Mouse (Mus musculus): ENCODE results near the gene S100a16.

S100a16 gene

DNA sequence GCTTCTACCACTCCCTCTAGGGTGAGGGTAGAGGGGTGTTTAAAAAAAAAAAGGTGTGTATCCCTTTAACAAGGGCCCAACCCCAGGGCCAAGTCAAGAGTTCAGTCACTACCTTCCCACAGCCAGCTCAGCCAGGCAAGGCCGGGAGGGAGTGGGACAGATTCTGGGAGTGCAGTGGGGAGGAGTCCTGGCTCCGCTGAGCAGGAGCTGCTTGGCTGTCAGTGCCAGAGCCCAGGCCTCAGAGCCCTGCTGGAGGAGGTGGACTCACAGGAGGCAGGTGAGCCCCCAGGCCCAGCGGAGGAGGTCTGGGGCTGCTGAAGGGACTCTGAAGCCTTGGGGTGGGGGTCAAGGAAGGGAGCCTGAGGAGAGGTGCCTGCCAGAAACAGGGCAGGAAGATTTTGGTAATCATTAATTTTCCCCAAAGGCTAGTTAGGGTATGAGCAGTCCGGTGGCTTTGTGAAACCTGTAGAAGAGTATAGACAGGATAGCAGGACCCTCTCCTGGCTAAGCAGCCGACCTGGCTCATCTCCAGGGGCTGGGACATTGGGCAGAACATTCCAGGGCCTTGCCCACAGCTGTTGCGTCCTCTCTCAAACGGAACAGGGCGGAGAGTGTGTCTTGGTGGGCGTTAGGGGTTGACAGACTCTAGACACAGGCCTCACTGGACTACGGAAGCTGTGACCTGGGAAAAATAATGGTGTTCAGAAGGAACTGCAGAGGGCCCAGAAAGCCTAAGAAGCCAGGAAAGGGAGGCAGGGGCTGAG is at the start of gene S100a16:
TSS of gene S100a16 (plus strand) at position 114 of the 764 bp plus-strand sequence.
- peak; percentile 61 to 75 for DNase-seq

DNA sequence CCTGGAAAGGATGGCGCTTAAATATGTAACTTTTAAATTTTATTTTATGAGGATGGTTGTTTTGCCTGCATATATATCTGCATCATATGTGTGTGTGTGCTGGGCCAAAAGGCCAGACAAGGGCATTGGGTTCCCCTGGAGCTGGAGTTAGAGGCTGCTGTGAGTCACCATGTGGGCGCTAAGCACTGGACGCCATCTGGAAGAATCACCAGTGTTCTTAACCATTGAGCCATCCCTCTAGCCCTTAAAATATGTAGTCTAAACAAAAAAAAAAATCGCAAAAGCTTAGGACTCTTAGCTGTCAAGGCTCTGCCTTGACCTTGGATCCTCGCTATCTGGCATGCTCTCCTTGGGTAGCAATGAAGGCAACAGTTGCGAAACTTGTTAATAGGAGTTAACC is 48.5 kb upstream of the S100a16 start:
- no peak for DNase-seq

DNA sequence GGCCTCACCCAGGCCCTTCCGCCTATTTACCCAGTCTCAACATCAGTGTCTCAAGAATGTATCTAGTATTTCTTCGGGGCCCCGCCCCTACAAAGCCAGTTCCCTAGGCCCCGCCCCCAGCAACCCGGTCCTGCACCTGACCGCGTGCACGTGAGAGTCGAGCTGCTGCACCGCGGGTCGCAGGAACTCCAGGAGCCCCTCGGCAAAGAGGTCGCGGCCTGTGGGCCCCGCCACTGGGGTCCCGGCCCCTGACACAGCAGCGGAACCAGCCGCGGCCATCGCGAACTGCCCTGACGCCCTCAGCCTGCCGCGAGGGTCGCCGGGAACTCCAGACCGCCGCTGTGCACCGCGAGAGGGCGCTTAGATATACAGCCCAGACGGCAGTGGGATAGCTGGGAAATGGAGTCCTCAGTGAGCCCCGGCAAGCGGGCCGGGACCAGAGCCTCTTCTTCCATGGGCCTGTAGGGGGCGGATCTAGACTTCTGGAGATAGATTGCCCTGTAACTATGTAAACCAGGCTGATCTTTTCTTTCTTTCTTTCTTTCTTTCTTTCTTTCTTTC is 46.3 kb upstream of the S100a16 start, which contains the start of gene Snapin:
TSS of gene Snapin (minus strand) at position 338 of the 561 bp plus-strand sequence.
- DNase-seq, result peak; percentile 95 to 96

DNA sequence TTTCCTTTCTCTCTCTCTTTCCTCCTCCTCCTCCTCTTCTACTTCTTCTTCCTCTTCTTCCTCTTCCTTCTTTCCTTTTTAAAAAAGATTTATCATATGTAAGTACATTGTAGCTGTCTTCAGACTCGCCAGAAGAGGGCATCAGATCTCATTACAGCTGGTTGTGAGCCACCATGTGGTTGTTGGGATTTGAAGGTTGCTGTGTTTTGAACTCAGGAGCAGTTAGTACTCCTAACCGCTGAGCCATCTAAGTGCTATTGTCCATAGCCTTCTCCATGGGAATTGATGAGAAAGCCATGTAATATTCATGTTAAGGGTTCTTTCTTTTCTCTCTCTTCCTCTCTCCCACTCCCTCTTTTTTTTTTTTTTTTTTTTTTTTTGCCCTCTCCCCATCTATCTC is 45.7 kb upstream of the S100a16 start:
- peak in 1 of 2 experiments; percentile 44 for DNase-seq

DNA sequence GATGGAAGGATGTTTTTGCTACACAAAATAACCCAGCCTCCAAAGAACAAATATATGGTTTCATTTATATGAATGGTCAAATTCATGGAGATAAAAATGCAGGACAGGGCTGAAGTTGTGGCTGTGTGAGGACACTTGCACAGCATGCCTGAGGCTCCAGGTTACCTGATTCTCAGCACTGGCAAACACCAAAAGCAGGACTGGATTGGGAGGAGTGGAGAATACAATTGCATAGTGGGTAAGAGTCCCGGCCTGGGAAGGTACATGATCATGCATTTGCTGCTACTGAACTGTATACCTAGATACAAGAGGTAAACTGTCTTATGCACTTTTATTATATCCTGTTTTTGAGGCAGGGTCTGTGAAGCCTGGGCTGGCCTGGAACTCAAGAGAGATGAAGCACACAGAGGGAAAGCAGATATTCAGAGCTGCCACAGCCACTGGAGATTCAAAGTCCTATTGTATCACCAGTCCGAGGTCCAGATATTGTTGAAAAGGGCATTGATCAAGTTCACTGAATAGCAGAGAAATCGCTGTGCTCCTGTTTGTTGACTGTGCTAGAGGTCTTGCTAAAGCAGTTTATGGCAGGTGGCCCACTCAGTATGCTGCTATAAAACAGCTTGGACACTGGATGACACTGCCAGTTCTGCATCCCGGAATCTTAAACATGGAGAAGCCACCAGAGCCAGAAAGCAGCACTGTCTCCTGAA is 43.1 kb upstream of the S100a16 start:
- DNase-seq, result peak in 1 of 2 experiments; percentile 62

DNA sequence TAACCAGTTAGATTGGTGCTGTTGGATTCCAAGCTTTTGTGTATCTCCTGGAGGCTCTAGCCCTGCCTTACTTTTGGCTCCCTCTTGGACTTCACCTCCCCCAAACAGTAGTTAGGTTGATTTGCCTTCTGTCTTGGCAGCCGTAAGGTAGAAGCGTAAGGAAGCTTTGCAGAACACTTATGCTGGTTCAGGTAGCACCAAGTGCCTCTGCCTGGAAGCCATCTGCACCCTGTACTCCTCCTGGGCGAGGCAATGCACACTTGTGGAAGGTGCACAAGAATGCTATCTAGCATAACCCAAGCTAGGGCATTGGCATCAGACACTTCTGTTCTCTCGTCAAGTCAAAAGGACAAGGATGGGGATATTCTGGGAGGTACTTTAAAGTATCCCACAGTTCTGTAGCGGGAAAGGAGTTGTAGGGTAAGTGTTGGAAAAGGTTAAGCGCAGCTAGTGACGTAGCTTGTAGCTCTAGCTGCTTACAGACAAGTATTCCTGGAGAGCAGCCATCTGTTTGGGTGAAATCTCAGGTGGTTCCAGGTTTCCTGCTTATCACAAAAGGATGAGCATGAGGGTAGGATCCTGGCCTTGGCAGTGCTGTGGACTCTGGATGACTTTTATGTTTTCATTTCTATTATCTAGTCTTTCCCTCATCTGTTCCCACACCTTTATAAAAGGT is 41.1 kb upstream of the S100a16 start:
- DNase-seq, result no peak

GRCm38 (mm10) chr3:90497597-90497996 is 39.5 kb upstream of the S100a16 start:
- no peak for DNase-seq

GRCm38 (mm10) chr3:90503444-90503843 is 33.6 kb upstream of the S100a16 start:
- DNase-seq, result no peak

DNA sequence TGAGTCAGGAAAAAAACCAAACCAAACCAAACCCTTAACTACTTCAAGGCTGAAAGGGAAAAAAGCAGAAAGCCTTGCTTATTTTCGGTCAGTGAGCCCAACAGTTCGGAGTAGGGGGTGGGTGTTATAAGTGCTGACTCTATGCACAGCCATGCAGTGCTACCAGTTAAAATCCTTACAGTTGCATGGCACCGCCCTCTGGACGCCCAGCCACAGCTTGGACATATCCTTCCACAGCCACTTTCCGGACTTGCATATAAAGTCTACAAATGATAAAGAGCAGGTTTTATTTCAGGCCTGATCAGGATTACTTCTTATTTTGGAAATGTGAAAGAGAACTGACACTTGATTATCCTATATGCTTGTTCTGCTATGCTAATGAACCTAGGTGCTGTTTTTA is 31.8 kb upstream of the S100a16 start:
- DNase-seq, result no peak

DNA sequence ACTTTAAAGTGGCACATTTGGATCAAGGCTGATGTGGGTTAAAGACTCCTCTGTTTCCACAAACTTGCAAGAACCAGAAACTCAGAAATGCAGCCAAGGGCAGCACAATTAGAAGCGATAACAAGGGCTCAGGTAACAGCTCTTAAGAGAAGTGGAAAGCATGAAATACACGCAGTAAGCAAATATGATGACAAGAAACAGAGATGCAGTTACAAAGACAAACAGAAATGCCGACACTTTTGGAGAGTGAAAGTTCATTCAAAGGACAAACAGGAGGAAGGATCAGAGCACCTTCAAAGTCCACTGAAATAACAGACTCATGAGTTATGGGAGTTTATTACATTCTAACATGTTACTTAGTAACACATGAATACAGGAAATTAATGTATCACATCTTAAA is 30.7 kb upstream of the S100a16 start:
- no peak for DNase-seq

DNA sequence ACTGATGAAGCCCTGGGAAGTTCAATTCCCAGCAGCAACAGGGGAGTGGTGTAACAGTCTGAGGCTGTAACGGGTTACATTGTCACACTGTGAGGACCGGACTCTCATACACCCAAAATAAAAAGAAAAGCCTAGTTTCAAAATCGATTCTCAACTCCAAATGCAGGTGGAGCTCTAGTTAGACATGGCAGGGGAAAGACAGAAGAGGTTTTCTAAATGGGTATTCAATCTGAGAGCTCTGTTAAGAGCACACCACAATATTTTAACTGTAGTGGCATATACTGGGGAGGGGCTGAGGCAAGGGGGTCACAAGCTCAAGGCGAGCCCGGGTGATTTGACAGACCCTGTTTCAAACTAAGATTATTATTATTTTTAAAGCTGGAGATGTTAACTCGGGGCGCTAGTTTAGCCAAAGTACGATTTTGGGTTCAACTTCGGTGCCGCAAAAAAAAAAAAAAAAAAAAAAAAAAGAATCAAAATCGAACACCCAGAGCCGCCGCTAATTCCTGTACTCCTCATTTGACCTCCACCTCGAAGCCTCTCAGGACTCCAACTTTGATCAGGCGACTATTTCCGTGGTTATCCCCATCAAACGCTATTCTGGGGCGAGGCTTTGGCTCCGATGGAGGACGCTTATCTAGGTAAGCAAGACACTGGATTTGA is 28.6 kb upstream of the S100a16 start:
- no peak for DNase-seq

DNA sequence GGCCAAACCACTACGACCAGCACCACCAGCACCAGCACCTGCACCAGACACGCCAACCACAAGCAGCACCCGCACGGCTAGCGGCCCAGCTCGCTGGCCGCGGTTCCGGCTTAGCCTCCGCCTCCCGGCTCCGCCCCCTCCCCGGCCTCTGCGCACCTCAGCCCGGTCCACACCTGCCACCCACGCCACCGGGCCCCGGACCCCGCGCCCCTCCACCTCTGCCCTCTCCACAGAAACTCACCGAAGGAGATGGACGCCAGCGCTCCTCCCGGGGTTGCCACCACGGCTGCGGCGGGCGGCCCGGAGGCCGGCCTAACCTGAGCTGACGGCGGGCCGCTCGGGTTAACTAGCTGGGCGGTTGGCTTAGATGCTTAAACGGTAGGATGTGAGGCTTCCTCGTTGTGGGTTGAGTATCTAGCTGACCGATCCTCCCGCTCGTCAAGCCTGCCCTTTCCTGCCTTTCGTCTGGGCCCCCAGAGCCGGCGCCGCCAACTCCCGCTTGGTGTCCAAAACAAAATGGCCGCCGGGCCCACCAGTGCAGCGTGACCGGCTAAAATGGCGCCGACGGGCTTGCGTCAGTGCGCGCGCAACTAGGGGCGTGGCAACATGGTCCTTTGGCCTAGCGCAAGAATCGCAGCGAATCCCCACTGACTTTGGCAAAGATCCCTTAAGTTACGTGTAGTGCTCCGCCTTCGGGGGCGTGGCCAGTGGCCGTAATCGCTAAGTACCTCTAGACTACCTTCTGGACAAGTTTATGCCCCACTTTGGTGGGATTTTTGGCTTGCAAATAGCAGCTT is 27.9 kb upstream of the S100a16 start, which contains the start of gene Chtop:
TSS of gene Chtop (minus strand) at position 549 of the 797 bp plus-strand sequence.
- peak; percentile 99 to 100 for DNase-seq

DNA sequence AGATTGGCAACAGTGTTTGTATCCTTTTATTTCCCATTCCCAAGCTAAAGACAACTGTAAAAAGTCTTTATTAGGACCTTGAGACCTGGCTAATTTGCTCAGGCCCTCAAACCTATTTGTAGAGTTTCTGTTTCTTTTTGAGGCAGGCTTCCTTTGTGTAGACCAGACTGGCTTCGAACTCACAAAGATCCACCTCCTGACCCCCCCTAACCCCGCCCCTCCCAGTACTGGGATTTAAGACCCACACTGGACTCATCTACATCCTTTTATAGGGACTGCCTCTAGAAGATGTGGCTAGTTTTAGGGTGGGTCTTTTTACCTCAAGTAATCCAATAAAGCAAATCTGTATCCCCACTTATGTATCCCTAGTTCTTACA is 27.3 kb upstream of the S100a16 start:
- no peak for DNase-seq

- no peak for DNase-seq
Measured at GRCm38 (mm10) chr3:90512276-90512675, 24.8 kb upstream of the S100a16 start.

GRCm38 (mm10) chr3:90512948-90513642 is 24.0 kb upstream of the S100a16 start:
- DNase-seq, result no peak

DNA sequence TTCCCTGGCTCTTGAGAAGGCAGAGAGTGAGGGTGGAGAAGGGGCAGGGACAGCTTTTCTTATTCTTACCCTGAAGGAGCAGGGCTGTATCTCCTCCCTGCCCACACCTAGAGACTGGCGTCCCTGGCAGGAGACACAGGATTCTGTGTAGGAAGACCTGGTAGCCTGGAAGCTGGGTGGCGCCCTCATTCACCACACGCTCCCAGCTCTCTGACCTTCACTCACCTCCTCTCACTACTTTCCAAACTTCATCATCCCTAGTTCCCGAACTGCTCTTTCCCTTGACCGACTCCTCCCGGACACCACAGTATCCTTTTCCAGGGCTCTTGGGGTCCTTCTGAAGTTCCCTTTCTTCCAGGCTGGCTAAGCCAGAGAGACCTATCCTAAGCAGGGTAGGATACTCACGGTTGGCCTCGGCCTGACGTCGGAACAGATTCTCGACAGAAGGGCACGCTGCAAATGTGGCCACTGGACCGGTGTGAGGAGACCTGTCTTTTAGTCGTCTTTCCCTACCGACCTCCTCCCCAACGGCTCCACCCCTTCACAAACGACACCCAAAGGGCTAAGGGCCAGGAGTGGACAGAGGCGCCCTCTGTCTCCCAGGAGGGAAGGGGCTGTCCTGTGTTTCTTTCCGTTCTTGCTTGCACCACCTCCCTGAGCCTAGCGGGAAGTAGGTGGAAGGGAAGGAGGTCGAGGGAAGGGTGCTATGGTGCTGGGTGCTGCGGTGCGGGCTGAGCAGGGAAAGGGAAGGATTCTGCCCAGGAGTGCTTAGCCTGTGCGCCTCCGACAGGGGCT is 23.1 kb upstream of the S100a16 start, which contains the start of the genes S100a1 and S100a13:
TSS of gene S100a1 (minus strand) at position 597 of the 795 bp plus-strand sequence.
TSS of gene S100a13 (plus strand) at position 640 of the 795 bp plus-strand sequence.
- peak; percentile 46 to 61 for DNase-seq

GRCm38 (mm10) chr3:90514691-90515090 is 22.4 kb upstream of the S100a16 start:
- peak in 1 of 2 experiments; percentile 49 for DNase-seq

GRCm38 (mm10) chr3:90515242-90515641 is 21.8 kb upstream of the S100a16 start:
- no peak for DNase-seq

DNA sequence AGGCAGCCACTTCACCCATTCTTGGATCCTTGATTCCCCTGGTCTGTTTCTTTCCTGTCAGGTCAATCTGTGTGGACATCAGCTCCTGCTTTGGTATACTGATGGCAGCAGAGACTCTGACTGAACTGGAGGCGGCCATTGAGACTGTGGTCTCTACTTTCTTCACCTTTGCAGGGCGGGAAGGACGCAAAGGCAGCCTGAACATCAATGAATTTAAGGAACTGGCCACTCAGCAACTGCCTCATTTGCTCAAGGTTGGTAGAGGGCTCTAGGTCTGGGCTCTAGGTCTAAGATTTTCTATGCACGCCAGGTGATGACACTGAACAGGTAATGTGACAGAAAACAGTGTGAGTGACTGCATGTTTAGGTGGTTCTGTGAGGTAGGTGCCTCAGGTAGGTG is 21.3 kb upstream of the S100a16 start:
- no peak for DNase-seq

DNA sequence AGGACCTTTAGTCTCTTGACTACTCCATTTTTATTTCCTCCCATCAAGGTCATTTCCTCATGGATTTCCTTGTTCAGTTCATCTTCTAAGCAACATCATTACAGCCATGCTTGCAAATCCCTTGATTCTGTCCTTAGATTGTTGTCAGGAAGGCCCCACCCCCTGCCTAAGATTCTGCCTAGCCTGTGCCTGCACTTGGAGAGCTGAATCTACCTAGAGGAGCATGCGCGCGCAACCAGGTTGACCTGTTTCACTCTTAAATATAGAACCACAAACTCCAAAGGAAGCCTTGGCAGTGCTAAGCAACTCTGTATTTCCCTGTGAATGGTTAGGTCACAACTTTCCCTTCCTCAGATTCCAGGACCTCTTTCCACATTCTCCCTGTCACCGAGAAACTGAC is 19.3 kb upstream of the S100a16 start:
- DNase-seq, result no peak
